Mouse (Mus musculus) gastrocnemius, adult 18-20 months (tissue): ENCODE data around the gene Prr15l. TPM values are rescaled to one million over a fixed set of nuclear protein-coding genes. Genes with fewer than 3 reads are reported as not detected.

Source experiments
- DNase-seq: peaks from one replicate; pipeline ENCODE4 v3.0.0; 2021; ENCODE audit warnings: low spot score
- total RNA-seq, 2 experiments: library from RNA; stranded (reverse); gene quantifications; 2 replicates each; pipeline ENCODE4 v1.2.3; 2021

Prr15l gene
- total RNA-seq, 2 experiments from 2014 or later: not detected

DNA sequence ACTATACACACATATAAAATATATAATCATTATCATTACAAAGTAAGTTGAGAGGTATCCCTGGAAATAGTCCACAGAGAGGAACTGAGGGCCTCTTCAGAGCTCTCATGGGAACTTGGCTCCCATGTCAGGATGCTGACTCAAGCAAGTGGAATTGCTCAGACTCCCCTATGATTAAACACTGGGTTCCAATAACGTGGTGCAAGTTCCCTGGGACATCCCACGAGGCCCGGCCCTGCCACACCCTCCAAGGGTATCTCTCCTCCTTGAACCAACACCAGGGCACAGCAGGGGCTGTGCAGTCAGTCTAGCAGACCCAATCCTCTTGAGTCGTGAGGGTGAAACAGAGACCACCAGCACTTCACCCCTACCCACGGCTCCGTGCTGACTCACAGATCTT is 8.9 kb upstream of the Prr15l start:
- no peak for DNase-seq

- no peak for DNase-seq
Measured at GRCm38 (mm10) chr11:96924861-96925260, 3.0 kb upstream of the Prr15l start.

GRCm38 (mm10) chr11:96925469-96926148 is 2.3 kb upstream of the Prr15l start:
- DNase-seq: no peak

DNA sequence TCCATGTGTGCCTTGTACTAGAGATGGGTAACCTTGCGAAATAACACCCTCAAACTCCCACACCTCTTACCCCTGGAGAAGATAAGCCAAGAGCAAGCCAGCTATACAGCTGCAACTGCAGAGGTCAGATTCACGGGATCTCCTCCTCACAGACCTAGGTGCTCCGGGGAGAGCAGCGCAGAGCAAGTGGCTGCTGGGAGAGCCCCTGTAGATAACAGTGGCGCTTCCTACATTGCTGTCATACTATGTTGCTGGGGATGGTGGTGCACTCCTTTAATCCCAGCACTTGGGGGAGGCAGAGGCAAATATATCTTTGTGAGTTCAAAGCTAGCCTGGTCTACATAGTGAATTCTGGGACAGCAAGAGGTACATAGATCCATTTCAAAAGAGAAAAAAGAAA is 1.3 kb upstream of the Prr15l start:
- DNase-seq: no peak

GRCm38 (mm10) chr11:96928691-96929090 is 787 bp downstream of the Prr15l start:
- DNase-seq: no peak

DNA sequence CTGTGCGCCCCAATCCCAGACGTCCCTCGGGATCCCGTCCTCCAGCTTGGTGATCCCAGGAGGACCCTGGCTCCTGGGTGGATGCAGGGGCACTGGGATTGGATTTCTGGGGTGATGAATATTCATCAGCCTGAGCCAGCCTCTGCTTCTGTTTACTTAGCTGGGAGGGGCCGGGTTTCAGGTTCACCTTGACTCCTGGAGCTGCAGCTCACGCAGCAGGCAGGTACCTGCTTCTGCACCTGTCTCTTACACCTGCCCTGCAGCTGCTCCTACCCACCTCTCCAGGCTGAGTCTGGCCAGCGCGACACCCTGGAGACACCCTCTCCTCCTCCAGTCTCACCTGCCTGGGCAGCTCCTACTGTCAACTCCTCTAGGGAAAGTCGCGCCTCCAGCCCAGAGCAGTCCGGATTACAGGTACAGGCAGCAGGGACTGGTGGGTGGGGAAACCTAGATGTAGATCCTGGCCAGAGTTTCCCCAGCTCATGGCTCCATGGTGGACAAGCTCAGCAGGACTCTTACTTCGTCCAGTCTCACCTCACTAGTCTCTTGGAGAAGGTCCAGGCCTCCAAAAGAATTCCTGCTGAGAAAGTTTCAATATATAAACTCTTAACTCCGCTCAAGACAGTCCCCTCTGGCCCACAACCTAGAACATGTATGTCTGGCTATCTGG is 1.3 kb downstream of the Prr15l start:
- DNase-seq: no peak

- DNase-seq: no peak
Measured at GRCm38 (mm10) chr11:96929766-96930331, 1.9 kb downstream of the Prr15l start.

DNA sequence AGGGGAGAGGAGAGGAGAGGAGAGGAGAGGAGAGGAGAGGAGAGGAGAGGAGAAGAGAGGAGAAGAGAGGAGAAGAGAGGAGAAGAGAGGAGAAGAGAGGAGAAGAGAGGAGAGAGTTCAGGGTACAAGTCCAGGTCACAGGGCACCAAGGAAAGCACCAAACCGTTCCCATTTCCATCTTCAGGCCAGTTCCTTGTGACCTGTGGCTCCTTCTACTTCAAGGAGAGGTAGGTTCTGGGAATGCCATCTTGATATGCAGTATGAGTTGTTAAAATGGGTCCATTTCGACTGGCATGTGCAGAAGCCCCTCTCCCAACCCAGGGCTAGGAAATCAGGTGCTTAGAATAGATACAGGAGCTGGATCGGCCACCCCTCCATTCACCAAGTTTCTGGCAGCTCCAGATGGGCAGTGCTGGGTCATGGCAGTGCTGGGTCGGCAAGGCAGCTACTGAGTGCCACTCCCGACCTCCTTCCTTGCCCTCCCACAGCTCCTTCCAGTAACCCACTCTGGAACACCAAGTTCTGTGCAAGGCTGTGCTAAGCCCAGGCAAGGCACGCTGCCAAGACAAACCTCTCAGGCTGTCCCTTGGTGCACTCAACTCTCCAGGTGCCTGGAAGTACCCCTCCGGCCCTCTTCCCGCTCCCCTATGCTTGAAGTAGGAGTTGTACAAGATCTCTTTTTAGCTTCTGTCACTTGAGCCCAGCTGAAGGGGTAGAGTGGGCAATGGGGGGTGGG is 3.6 kb downstream of the Prr15l start:
- DNase-seq: no peak

DNA sequence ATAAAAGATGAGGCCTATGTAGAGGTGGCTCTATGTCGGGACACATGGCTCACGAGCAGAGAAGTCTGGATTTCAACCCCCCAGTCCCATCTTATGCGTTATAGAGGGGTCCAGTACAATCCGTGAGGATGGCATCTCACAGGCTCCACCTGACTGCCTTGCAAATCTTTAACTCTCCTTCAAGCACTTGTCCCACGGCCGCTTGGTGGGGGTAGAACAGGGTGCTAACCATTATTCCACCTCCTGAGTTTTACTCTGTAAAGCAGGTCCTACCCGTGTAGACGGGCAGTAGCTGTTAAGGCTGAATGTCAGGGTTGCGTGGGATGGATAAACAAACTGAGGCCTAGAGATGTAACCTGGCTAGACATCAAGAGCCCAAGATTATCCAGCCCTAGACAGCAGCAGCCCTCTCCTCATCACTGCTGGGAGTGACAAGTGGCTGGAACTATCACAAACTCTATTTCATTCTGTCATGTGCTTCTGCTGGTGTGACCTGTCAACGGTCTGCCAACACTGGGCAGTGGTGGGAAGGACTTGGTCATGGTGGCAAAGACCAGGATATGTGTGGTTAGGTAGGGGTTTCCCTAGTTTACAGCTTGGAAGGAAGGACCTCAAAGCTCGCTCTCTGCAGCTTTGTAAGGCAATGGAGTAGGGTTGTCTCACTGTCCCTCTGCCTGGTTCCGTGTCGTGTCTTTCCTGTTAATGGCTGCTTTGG is 5.8 kb downstream of the Prr15l start:
- DNase-seq: no peak

- peak; percentile 51 for DNase-seq
Measured at GRCm38 (mm10) chr11:96934921-96935356, 7.0 kb downstream of the Prr15l start.

DNA sequence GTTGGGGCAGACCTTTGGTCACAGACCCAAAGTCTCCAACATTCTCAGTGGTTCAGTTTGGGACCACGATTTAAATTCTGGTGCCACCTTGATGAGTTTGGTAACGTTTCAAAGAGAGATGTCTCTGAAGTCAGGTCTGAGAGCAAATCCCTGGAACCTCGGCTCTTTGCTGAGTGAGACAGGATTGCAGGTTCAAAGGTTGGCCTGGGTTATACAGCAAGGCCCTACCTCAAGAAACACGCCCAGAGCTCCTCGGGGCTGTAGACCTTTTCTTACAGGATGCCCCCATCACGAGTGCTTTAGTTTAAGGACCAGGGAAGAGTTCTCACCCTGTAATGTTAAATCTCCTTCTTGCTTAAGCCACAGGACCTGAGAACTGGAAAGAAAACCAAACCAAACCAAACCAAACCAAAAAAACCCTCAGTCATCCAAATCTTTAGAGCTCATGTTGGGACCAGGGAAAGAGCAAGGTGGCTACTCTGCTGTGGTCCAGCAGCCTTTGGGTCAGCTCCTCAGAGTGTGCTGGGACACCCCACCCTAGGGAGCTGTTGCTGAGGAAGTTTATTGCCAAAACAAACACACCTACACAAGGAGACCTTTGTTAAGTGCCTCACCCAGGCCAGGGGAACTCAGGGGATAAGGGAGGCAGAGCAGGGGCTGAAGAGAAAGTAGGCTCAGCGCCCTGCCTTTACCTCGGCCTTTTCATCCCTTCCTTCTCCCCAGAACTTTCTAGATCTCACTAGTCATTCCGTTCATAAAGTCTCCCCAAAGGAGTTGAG is 8.2 kb downstream of the Prr15l start:
- DNase-seq: no peak

GRCm38 (mm10) chr11:96937549-96938425 is 9.9 kb downstream of the Prr15l start:
- DNase-seq: peak; percentile 61

DNA sequence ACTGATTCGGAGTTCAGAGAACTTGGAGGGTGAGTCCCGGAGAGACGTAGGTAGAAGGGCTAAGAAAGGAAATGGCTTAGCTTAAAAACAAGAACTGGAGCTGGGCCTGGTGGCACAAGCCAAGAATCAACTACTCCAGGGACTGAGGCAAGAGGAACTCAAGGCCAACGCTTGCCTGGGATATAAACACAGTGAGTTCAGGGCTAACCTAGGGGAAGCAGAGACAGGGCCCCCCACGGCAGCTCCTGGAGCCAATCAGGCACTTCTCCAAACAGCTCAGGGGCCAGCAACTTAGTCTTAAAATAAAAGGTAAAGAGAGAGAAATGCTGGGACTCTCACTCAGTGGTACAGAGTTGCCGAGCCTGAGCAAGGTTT is 10.5 kb downstream of the Prr15l start:
- no peak for DNase-seq

- no peak for DNase-seq
Measured at GRCm38 (mm10) chr11:96940578-96941465, 12.9 kb downstream of the Prr15l start.

- DNase-seq: no peak
Measured at GRCm38 (mm10) chr11:96941989-96942590, 14.2 kb downstream of the Prr15l start.

GRCm38 (mm10) chr11:96943746-96944304 is 15.9 kb downstream of the Prr15l start, which contains the start of gene Pnpo:
Gene Pnpo, minus strand, starts transcription at chr11:96943986.
- peak; percentile 95 for DNase-seq

GRCm38 (mm10) chr11:96944844-96945580 is 17.1 kb downstream of the Prr15l start:
- DNase-seq: no peak
